Mouse (Mus musculus) hindbrain, embryonic 12.5 days (tissue): ENCODE data around the gene Mtnr1a. TPM values are rescaled to one million over a fixed set of nuclear protein-coding genes. Genes with fewer than 3 reads are reported as not detected.
"Not testable (repeated sequence)": the region's sequence is repeated elsewhere in the genome, so short reads cannot be mapped to it uniquely, and the experiment has no call there.

Source experiments
- ATAC-seq: fragments of 200-750 bp; cut with Nextera tagmentation; 2 replicates; pipeline ENCODE4 v1.8.0; 2017; ENCODE audit warnings: moderate TSS enrichment; ENCODE audit not compliant: low FRiP score
- H3K27ac ChIP-seq: fragments of 300-500 bp; sonication (generic); 2 replicates; pipeline ENCODE4 v1.5.1; 2016; ENCODE audit warnings: mild to moderate bottlenecking
- H3K27me3 ChIP-seq: fragments of 300-500 bp; sonication (generic); 2 replicates; pipeline ENCODE4 v1.6.1; 2016; ENCODE audit warnings: mild to moderate bottlenecking
- H3K36me3 ChIP-seq: fragments of 300-500 bp; sonication (generic); 2 replicates; pipeline ENCODE4 v1.6.1; 2016; ENCODE audit warnings: mild to moderate bottlenecking
- H3K4me1 ChIP-seq: fragments of 300-500 bp; sonication (generic); 2 replicates; pipeline ENCODE4 v1.6.1; 2016
- H3K4me2 ChIP-seq: fragments of 300-500 bp; sonication (generic); replicated peaks from 2 replicates; pipeline ENCODE4 v1.6.1; 2016; ENCODE audit warnings: mild to moderate bottlenecking
- H3K4me3 ChIP-seq: fragments of 300-500 bp; sonication (generic); 2 replicates; pipeline ENCODE4 v1.5.1; 2016; ENCODE audit warnings: mild to moderate bottlenecking
- H3K9ac ChIP-seq: fragments of 300-500 bp; sonication (generic); 2 replicates; pipeline ENCODE4 v1.6.1; 2016; ENCODE audit warnings: mild to moderate bottlenecking, moderate library complexity
- H3K9me3 ChIP-seq: fragments of 300-500 bp; sonication (generic); replicated peaks from 2 replicates; pipeline ENCODE4 v1.6.1; 2016; ENCODE audit warnings: mild to moderate bottlenecking
- WGBS: fragments of 180-500 bp; shearing (Covaris S2); methylation state at CpG from one replicate; pipeline ENCODE4 v1.1.7; 2016; 5-methylcytosine and 5-hydroxymethylcytosine counted together
- polyA plus RNA-seq: library from polyadenylated mRNA; unstranded; fragments of >200 nt; fragmentation: Nextera tagmentation; extraction: Ambion mirVana; gene quantifications from 2 replicates; pipeline ENCODE4 v1.2.1, GENCODE M21; 2016

Gene Mtnr1a
- polyA plus RNA-seq, 1 experiment from 2014 or later: 0.22 TPM

- Histone ChIP-seq H3K9me3 (no peaks in the 10 kb centered on the region), H3K36me3 (peaks cover 15% of the 10 kb centered on the region), H3K4me1 (no peaks in the 10 kb centered on the region), H3K4me2 (no peak overlapping the region), H3K4me3 (no peak overlapping the region), H3K9ac (no peak overlapping the region), H3K27me3 (no peaks in the 10 kb centered on the region), H3K27ac (no peak overlapping the region)
- WGBS: 13% methylated on average over 2 of the region's 3 CpGs
- no peak for ATAC-seq
Measured at GRCm38 (mm10) chr8:45056810-45057209, 12.1 kb upstream of the Mtnr1a start.

DNA sequence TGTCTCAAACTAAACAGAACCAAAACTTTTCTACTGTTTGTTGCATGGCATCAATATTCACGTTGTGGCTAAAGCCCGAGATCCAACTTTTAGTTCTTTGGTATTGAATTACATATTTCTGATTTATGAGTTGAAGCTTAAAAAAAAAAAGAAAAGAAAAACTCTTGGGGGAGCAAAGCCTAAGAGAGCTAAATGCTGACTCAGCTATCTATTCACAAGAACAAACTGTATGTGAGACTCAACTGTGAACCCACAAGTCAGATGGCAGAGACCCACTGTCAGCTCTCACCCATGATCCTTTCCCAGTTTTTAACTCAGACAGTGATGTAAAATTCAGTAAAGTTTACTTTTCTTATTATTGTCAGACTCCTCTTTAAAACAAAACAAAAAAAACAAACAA is 8.9 kb upstream of the Mtnr1a start:
- Histone ChIP-seq H3K9ac (no peak overlapping the region), H3K4me2 (no peak overlapping the region)

GRCm38 (mm10) chr8:45062311-45062710 is 6.6 kb upstream of the Mtnr1a start:
- Histone ChIP-seq H3K27me3 (no peaks in the 10 kb centered on the region), H3K9me3 (no peaks in the 10 kb centered on the region), H3K4me1 (peaks cover 7% of the 10 kb centered on the region), H3K27ac (no peak overlapping the region), H3K4me3 (no peak overlapping the region), H3K9ac (no peak overlapping the region), H3K36me3 (no peaks in the 10 kb centered on the region), H3K4me2 (no peak overlapping the region)
- no peak for ATAC-seq
- 92% methylated on average over 11 of the region's 11 CpGs for WGBS

More for the DNA sequence above, 8.9 kb upstream of the Mtnr1a start:
- H3K27ac ChIP-seq: no peak overlapping the region
- H3K9me3 ChIP-seq: no peaks in the 10 kb centered on the region
- no peak for ATAC-seq
- peaks cover 7% of the 10 kb centered on the region for H3K4me1 ChIP-seq
- no peaks in the 10 kb centered on the region for H3K27me3 ChIP-seq
- WGBS: 92% methylated on average over 2 of the region's 2 CpGs
- H3K36me3 ChIP-seq: no peaks in the 10 kb centered on the region
- H3K4me3 ChIP-seq: no peak overlapping the region

- no peak overlapping the region for H3K4me2 ChIP-seq
- no peak overlapping the region for H3K4me3 ChIP-seq
- H3K36me3 ChIP-seq: no peaks in the 10 kb centered on the region
- ATAC-seq: no peak
- no peak overlapping the region for H3K9ac ChIP-seq
- no peaks in the 10 kb centered on the region for H3K27me3 ChIP-seq
- no peak overlapping the region for H3K27ac ChIP-seq
- H3K9me3 ChIP-seq: no peaks in the 10 kb centered on the region
- WGBS: 69% methylated on average over 25 of the region's 25 CpGs
- H3K4me1 ChIP-seq: peaks cover 7% of the 10 kb centered on the region
Measured at GRCm38 (mm10) chr8:45062982-45063924, 5.7 kb upstream of the Mtnr1a start.

- H3K27me3 ChIP-seq: no peaks in the 10 kb centered on the region
- no peaks in the 10 kb centered on the region for H3K36me3 ChIP-seq
- WGBS: 26% methylated on average over 8 of the region's 8 CpGs
- no peak overlapping the region for H3K4me2 ChIP-seq
- ATAC-seq: peak; percentile 74
- H3K27ac ChIP-seq: no peak overlapping the region
- no peak overlapping the region for H3K4me3 ChIP-seq
- no peaks in the 10 kb centered on the region for H3K9me3 ChIP-seq
- H3K9ac ChIP-seq: no peak overlapping the region
- H3K4me1 ChIP-seq: peaks cover 12% of the 10 kb centered on the region
Measured at GRCm38 (mm10) chr8:45064197-45064869, 4.6 kb upstream of the Mtnr1a start.

- H3K4me3 ChIP-seq, ATAC-seq, H3K27ac ChIP-seq, H3K36me3 ChIP-seq, H3K27me3 ChIP-seq, H3K4me2 ChIP-seq, H3K9me3 ChIP-seq, H3K9ac ChIP-seq: not testable (repeated sequence)
- WGBS: 92% methylated on average over 1 of the region's 1 CpGs
- H3K4me1 ChIP-seq: peaks cover 12% of the 10 kb centered on the region
Measured at GRCm38 (mm10) chr8:45065391-45065790, 3.5 kb upstream of the Mtnr1a start.

DNA sequence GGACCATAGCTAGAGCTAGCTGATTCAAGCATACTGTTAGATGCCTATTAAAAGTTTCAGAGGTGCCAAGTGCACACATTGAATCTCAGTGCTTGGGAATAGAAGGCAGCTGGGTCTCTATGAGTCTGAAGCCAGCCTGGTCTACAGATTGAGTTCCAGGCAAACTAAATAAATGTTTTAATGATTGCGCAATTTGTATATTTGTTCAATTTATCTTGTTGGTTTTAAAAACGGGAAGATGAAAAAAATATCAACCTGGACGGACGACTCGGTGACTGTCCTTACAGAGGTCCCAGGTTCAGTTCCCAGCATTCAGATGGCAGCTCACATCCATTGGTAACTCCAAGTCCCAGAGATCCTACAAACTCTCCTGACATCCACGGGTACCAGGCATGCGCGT is 2.0 kb downstream of the Mtnr1a start:
- WGBS: 92% methylated on average over 8 of the region's 8 CpGs
- ATAC-seq: no peak
- H3K27me3 ChIP-seq: no peaks in the 10 kb centered on the region
- no peak overlapping the region for H3K27ac ChIP-seq
- H3K36me3 ChIP-seq: no peaks in the 10 kb centered on the region
- H3K9me3 ChIP-seq: no peaks in the 10 kb centered on the region
- H3K4me1 ChIP-seq: peaks cover 5% of the 10 kb centered on the region; the same call in 1 of the 2 replicates
- no peak overlapping the region for H3K4me2 ChIP-seq
- H3K9ac ChIP-seq: no peak overlapping the region
- H3K4me3 ChIP-seq: no peak overlapping the region

DNA sequence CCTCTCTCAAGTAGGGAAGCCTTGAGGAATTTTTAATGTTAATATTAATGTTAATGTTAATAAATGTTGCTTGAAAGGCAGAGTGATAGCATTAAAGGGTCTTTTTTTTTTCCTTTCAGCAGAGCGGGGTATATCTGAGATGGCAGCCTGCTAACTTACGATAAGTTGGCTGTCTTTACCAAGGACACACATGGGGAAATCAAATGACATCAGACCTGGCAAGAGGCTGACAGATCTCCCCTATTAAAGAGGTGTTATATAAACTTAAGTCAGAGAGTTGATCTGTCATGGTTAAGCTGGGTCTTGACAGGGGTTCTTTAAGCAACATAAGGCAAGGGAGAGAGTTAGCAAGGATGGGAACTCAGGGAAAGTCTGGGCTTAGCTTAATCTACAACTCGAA is 11.9 kb downstream of the Mtnr1a start:
- ATAC-seq: no peak
- no peak overlapping the region for H3K4me3 ChIP-seq
- H3K9ac ChIP-seq: no peak overlapping the region
- H3K9me3 ChIP-seq: no peaks in the 10 kb centered on the region
- WGBS: 89% methylated on average over 3 of the region's 3 CpGs
- H3K27ac ChIP-seq: no peak overlapping the region
- no peaks in the 10 kb centered on the region for H3K27me3 ChIP-seq
- no peaks in the 10 kb centered on the region for H3K36me3 ChIP-seq
- H3K4me2 ChIP-seq: no peak overlapping the region
- H3K4me1 ChIP-seq: no peaks in the 10 kb centered on the region

- WGBS: 80% methylated on average over 3 of the region's 3 CpGs
- H3K27ac ChIP-seq: no peak overlapping the region
- no peaks in the 10 kb centered on the region for H3K27me3 ChIP-seq
- H3K4me2 ChIP-seq: no peak overlapping the region
- H3K4me3 ChIP-seq: no peak overlapping the region
- no peaks in the 10 kb centered on the region for H3K9me3 ChIP-seq
- no peak for ATAC-seq
- H3K4me1 ChIP-seq: no peaks in the 10 kb centered on the region
- no peak overlapping the region for H3K9ac ChIP-seq
- H3K36me3 ChIP-seq: no peaks in the 10 kb centered on the region
Measured at GRCm38 (mm10) chr8:45093599-45093998, 24.7 kb downstream of the Mtnr1a start.

DNA sequence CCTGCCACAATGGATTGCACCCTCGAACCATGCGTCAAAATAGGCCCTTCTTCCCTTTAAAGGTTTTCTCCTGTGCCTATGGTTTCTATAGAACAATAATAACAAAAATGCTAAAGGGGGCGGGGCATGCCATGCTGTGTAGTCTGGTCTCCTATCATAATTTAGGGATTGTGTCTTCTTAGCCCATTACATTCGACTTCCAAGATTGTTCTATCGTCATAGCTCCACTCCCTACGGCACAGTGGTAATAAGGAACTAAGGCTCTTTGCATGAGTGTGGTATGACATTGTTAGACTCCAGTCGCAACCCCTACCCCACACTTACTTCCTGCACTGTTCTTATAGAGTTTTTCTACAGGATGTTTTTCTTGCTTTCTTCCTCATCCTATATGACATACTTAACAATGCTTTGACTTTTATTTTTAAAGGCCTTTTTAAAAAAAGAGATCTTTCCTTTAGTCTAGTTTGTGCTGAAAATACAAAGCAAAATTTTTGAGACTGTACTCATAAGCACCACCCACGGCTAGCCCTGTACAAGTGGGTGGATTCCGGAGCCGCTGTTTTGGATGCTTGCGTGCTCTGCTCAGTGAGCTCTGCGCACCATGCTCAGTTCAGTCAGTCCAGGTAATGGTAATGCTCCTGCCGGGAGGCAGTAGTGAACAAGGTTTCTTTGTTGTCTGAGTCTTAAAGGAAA is 40.6 kb downstream of the Mtnr1a start:
- Histone ChIP-seq H3K27me3 (no peaks in the 10 kb centered on the region), H3K4me2 (peak overlapping the region; percentile 54), H3K36me3 (no peaks in the 10 kb centered on the region), H3K4me1 (peaks cover 13% of the 10 kb centered on the region), H3K9ac (no peak overlapping the region), H3K9me3 (no peaks in the 10 kb centered on the region), H3K27ac (no peak overlapping the region), H3K4me3 (peak overlapping the region; percentile 22)
- 29% methylated on average over 13 of the region's 13 CpGs for WGBS
- peak; percentile 78 for ATAC-seq

- Histone ChIP-seq H3K4me3 (peak overlapping the region; percentile 22), H3K9me3 (no peaks in the 10 kb centered on the region), H3K4me1 (peaks cover 13% of the 10 kb centered on the region), H3K36me3 (no peaks in the 10 kb centered on the region), H3K27me3 (no peaks in the 10 kb centered on the region), H3K9ac (no peak overlapping the region), H3K4me2 (peak overlapping the region; percentile 54), H3K27ac (no peak overlapping the region)
- WGBS: 8% methylated on average over 16 of the region's 16 CpGs
- peak; percentile 69; the same call in 1 of the 2 replicates for ATAC-seq
Measured at GRCm38 (mm10) chr8:45110064-45110812, 41.3 kb downstream of the Mtnr1a start.

GRCm38 (mm10) chr8:45110813-45111104 is 41.8 kb downstream of the Mtnr1a start:
- Histone ChIP-seq H3K36me3 (no peaks in the 10 kb centered on the region), H3K4me1 (peaks cover 13% of the 10 kb centered on the region), H3K27ac (no peak overlapping the region), H3K4me3 (no peak overlapping the region), H3K4me2 (peak overlapping the region; percentile 54), H3K27me3 (no peaks in the 10 kb centered on the region), H3K9ac (no peak overlapping the region), H3K9me3 (no peaks in the 10 kb centered on the region)
- 42% methylated on average over 5 of the region's 5 CpGs for WGBS
- no peak for ATAC-seq
